ENCODE assay signal across 23 mouse cellular contexts in genomic region chr1:39672362-39673105, GRCm38 (mm10). TPM values are rescaled to one million over a fixed set of nuclear protein-coding genes. Genes with fewer than 3 reads are reported as not detected.
A peak's percentile ranks its signal among the peaks of the same experiment; 100 is the strongest.
DNase-seq lines count a peak whose midpoint lies in the region; ATAC-seq and TF ChIP-seq lines count a peak whose summit lies in the region.
"Had no signal": no experiment of that assay in that cellular context is flagged by ENCODE, and none has a peak within 500 bp of the region (broad histone marks: within the 10 kb centered on the region; RNA-seq: fewer than 3 reads in every experiment).

No protein-coding gene starts in this region.

- H3K36me3 ChIP-seq in heart, embryonic 11.5 days (ENCODE audit: control insufficient read depth, insufficient read depth, low read length) = no peaks in the 10 kb centered on the region
- H3K36me3 ChIP-seq in intestine, postnatal 0 days (ENCODE audit: control insufficient read depth, insufficient read depth) = no peaks in the 10 kb centered on the region
- no peaks in the 10 kb centered on the region for H3K36me3 ChIP-seq in intestine, embryonic 16.5 days (ENCODE audit: control insufficient read depth, insufficient read depth, low read length)
- H3K36me3 ChIP-seq: embryonic facial prominence, embryonic 12.5 days; forebrain, embryonic 12.5 days; hindbrain, embryonic 12.5 days had no signal

- H3K27me3 ChIP-seq in heart, embryonic 11.5 days (ENCODE audit: control insufficient read depth, insufficient read depth, low read length) = no peaks in the 10 kb centered on the region
- H3K27me3 ChIP-seq in intestine, postnatal 0 days (replicated peaks; ENCODE audit: control insufficient read depth, insufficient read depth, low read length) = no peaks in the 10 kb centered on the region
- H3K27me3 ChIP-seq in intestine, embryonic 16.5 days (replicated peaks; ENCODE audit: control insufficient read depth, insufficient read depth, low read length) = no peaks in the 10 kb centered on the region
- H3K27me3 ChIP-seq: embryonic facial prominence, embryonic 12.5 days; hindbrain, embryonic 12.5 days had no signal

- WGBS in heart, embryonic 11.5 days (ENCODE audit: insufficient replicate concordance) = 72% methylated on average over 9 of the region's 9 CpGs
- 82% methylated on average over 9 of the region's 9 CpGs for WGBS in intestine, postnatal 0 days
- 77% methylated on average over 9 of the region's 9 CpGs for WGBS in intestine, embryonic 16.5 days

- intact Hi-C loops in heart, postnatal 36 days (cut with DNase I) = no loop called here

- TF ChIP-seq CTCF in intestine, postnatal 0 days (IDR thresholded peaks at IDR 0.05; ENCODE audit: low read depth) = no peak

- no peak overlapping the region for H3K9ac ChIP-seq in heart, embryonic 11.5 days (ENCODE audit: low read depth, low read length)
- H3K9ac ChIP-seq in intestine, postnatal 0 days (ENCODE audit: low read depth, low read length) = no peak overlapping the region
- no peak overlapping the region for H3K9ac ChIP-seq in intestine, embryonic 16.5 days (ENCODE audit: low read depth, low read length)
- H3K9ac ChIP-seq: embryonic facial prominence, embryonic 12.5 days; forebrain, embryonic 12.5 days; forebrain, postnatal 0 days; hindbrain, embryonic 12.5 days had no signal

- H3K4me3 ChIP-seq in heart, embryonic 11.5 days (ENCODE audit: low read depth, low read length) = no peak overlapping the region
- H3K4me3 ChIP-seq in intestine, postnatal 0 days (ENCODE audit: low read depth, low read length) = no peak overlapping the region
- H3K4me3 ChIP-seq in intestine, embryonic 16.5 days (ENCODE audit: low read length) = no peak overlapping the region
- H3K4me3 ChIP-seq: embryonic facial prominence, embryonic 12.5 days; forebrain, embryonic 12.5 days; hindbrain, embryonic 12.5 days had no signal

- peak; percentile 25 for DNase-seq in gastrocnemius, adult 18-20 months (ENCODE audit: low spot score)
- no peak for DNase-seq in gastrocnemius, adult 8-10 months (ENCODE audit: low spot score in 2 of 2)
- no peak for DNase-seq in heart, postnatal 36 days
- peak; percentile 21 for DNase-seq in adipocyte (ENCODE audit: low spot score)
- DNase-seq: cerebellum, adult 11-12 months; cerebellum, adult 9-10 months; cerebellum, postnatal 25 days; forebrain, postnatal 0 days; gastrocnemius, postnatal 10 days; heart, postnatal 10 days; kidney, adult 8-10 months had no signal

- H3K4me2 ChIP-seq in heart, embryonic 11.5 days = no peak overlapping the region
- no peak overlapping the region for H3K4me2 ChIP-seq in intestine, postnatal 0 days (replicated peaks; ENCODE audit: low read depth)
- H3K4me2 ChIP-seq in intestine, embryonic 16.5 days (ENCODE audit: low read depth, low read length) = no peak overlapping the region
- H3K4me2 ChIP-seq: embryonic facial prominence, embryonic 12.5 days; forebrain, embryonic 12.5 days; hindbrain, embryonic 12.5 days had no signal

- H3K27ac ChIP-seq in heart, embryonic 11.5 days (ENCODE audit: low read depth, low read length) = peak overlapping the region; percentile 15; the same call in 1 of the 2 replicates
- H3K27ac ChIP-seq in intestine, postnatal 0 days (ENCODE audit: low read depth, low read length) = no peak overlapping the region
- H3K27ac ChIP-seq in intestine, embryonic 16.5 days (ENCODE audit: low read length) = no peak overlapping the region
- H3K27ac ChIP-seq: embryonic facial prominence, embryonic 12.5 days; forebrain, embryonic 12.5 days; hindbrain, embryonic 12.5 days had no signal

- H3K9me3 ChIP-seq in heart, embryonic 11.5 days (replicated peaks; ENCODE audit: control insufficient read depth, low read length) = peaks cover 3% of the 10 kb centered on the region; the same call in 1 of the 2 replicates
- H3K9me3 ChIP-seq in intestine, postnatal 0 days (ENCODE audit: control insufficient read depth) = no peaks in the 10 kb centered on the region
- H3K9me3 ChIP-seq in intestine, embryonic 16.5 days (ENCODE audit: control insufficient read depth, low read length) = no peaks in the 10 kb centered on the region
- H3K9me3 ChIP-seq: embryonic facial prominence, embryonic 12.5 days; forebrain, embryonic 12.5 days; hindbrain, embryonic 12.5 days had no signal

- no peak for ATAC-seq in heart, embryonic 11.5 days (replicated peaks; ENCODE audit: insufficient number of reproducible peaks, low FRiP score, low TSS enrichment)
- ATAC-seq in intestine, postnatal 0 days = peak; percentile 16; the same call in 1 of the 2 replicates
- ATAC-seq in intestine, embryonic 16.5 days = no peak
- no peak for ATAC-seq in monocyte, adult 5-6 weeks (replicated peaks; ENCODE audit: insufficient number of reproducible peaks, low FRiP score, low TSS enrichment, poor library complexity, severe bottlenecking)
- ATAC-seq: forebrain, postnatal 0 days; hindbrain, embryonic 16.5 days had no signal

- H3K4me1 ChIP-seq in heart, embryonic 11.5 days (ENCODE audit: control insufficient read depth, insufficient read depth, low read length) = no peaks in the 10 kb centered on the region
- H3K4me1 ChIP-seq in intestine, postnatal 0 days (replicated peaks; ENCODE audit: control insufficient read depth, insufficient read depth, low read length) = no peaks in the 10 kb centered on the region
- H3K4me1 ChIP-seq in intestine, embryonic 16.5 days (ENCODE audit: control insufficient read depth, insufficient read depth, low read length) = no peaks in the 10 kb centered on the region
- H3K4me1 ChIP-seq: embryonic facial prominence, embryonic 12.5 days; forebrain, embryonic 12.5 days; hindbrain, embryonic 12.5 days had no signal

RNA-seq across cellular contexts. Expression of gene Creg2, which starts 21.3 kb away (rescaled TPM):
- total RNA-seq in gastrocnemius, adult 18-20 months (2021) = under 1 TPM in 1 of 2 experiments, not detected in 1; 0.02 TPM
- total RNA-seq in gastrocnemius, adult 8-10 months (2022) = under 1 TPM; 0.05 to 0.09 (median 0.05) TPM
- 0.03 and 0.06 TPM in 2 replicates for polyA plus RNA-seq in heart, embryonic 11.5 days (2014; fragmentation: Nextera tagmentation; extraction: Ambion mirVana)
- not detected for total RNA-seq in heart, postnatal 36 days (2021)
- polyA plus RNA-seq in intestine, postnatal 0 days (2015; fragmentation: Nextera tagmentation; extraction: Ambion mirVana) = 0.26 and 0.34 TPM in 2 replicates
- polyA plus RNA-seq in intestine, embryonic 16.5 days (2015; fragmentation: Nextera tagmentation; extraction: Ambion mirVana) = 0.18 and 0.22 TPM in 2 replicates
- 0.19 to 0.38 TPM in 2 of 3 replicates, not detected in the other for total RNA-seq in monocyte, adult 5-6 weeks (2017)
- total RNA-seq: heart, postnatal 10 days; MEL had no signal
- polyA plus RNA-seq: C2C12 had no signal

RNA-seq across cellular contexts. Expression of gene Rfx8, which starts 48.3 kb away (rescaled TPM):
- total RNA-seq in gastrocnemius, adult 18-20 months (2021) = not detected
- total RNA-seq in gastrocnemius, adult 8-10 months (2022) = not detected
- polyA plus RNA-seq in heart, embryonic 11.5 days (2014; fragmentation: Nextera tagmentation; extraction: Ambion mirVana) = 0.74 and 1.5 TPM in 2 replicates
- under 1 TPM; 0.19 to 0.46 TPM for total RNA-seq in heart, postnatal 36 days (2021)
- polyA plus RNA-seq in intestine, postnatal 0 days (2015; fragmentation: Nextera tagmentation; extraction: Ambion mirVana) = 0.09 and 0.16 TPM in 2 replicates
- 0.18 TPM in 1 of 2 replicates, not detected in the other for polyA plus RNA-seq in intestine, embryonic 16.5 days (2015; fragmentation: Nextera tagmentation; extraction: Ambion mirVana)
- 0.67 TPM in 1 of 3 replicates, not detected in the others for total RNA-seq in monocyte, adult 5-6 weeks (2017)
- total RNA-seq: adrenal gland, adult 18-20 months; MEL had no signal
- polyA plus RNA-seq: forebrain, embryonic 12.5 days; intestine, embryonic 14.5 days had no signal

Comparison
In these comparisons a context has a peak if more than half of its experiments do, and no peak if none do; other contexts are left out.
1. DNase-seq: peak in gastrocnemius, adult 18-20 months (single experiment) and adipocyte (single experiment); none in gastrocnemius, adult 8-10 months (0 of 2) and heart, postnatal 36 days (0 of 2).